Mouse (Mus musculus) cerebellum, adult 18-20 months (tissue): ENCODE results near the gene Arsg.

Source experiments
- DNase-seq, 2 experiments: peaks; one replicate each; pipeline ENCODE4 v3.0.0; 2021

Arsg gene

DNA sequence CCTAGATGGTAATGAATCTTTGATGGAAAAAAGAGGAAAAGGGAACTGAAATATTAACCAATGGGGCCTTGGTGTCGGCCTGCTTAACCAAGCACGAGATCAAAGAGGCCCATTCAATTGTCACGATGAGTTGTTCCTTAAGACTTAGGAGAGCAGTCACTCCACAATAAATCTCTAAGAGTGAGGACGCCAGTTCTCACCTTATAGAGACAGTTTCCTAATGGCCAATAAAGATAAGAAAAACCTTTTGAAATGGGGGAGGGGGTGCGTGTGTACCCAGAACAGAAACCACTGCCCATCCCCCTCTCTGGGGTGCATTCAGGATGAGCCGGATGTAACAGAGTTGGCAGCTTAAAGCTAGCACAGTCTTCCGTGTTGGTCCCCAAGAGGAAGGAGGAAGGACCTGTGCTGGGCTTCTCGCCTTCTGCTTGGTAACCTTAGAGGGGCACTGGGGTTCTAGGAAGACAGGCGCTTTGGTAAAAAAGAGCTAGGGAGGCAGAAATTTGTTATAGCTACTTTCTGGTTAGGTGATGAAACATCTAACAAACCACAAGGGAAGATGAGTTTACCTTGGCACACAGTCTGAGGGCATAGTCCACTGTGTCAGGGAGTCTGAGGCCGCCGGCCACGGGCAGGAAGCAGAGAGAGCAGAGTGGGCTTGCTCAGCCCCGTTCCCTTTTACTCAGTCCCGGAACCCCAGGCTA, 22.7 kb downstream of the Arsg start:
- no peak for DNase-seq

DNA sequence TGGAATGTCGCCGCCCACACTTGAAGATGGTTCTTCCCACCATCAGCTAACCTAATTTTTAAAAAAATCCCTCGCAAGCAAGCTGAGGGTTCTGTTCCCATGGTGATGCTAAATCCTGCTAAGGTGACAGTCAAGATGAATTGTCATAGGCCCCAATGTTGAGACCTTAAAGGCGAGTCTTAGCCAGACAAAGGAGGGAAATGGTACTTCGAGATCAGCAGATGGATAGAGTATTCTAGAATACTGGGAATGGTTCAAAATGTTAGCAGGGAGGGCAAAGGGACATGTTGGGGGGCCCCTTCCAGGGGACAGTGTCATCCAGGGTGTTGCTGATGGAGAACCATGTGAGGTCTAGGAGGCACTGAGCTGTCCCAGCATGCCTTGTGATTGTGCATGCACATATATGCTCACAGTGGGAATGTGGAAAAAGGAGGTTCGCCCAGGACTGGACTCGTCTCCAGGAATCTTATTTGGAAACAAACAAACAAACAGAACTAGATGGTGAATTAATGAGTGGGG, 23.4 kb downstream of the Arsg start:
- DNase-seq, result no peak

DNA sequence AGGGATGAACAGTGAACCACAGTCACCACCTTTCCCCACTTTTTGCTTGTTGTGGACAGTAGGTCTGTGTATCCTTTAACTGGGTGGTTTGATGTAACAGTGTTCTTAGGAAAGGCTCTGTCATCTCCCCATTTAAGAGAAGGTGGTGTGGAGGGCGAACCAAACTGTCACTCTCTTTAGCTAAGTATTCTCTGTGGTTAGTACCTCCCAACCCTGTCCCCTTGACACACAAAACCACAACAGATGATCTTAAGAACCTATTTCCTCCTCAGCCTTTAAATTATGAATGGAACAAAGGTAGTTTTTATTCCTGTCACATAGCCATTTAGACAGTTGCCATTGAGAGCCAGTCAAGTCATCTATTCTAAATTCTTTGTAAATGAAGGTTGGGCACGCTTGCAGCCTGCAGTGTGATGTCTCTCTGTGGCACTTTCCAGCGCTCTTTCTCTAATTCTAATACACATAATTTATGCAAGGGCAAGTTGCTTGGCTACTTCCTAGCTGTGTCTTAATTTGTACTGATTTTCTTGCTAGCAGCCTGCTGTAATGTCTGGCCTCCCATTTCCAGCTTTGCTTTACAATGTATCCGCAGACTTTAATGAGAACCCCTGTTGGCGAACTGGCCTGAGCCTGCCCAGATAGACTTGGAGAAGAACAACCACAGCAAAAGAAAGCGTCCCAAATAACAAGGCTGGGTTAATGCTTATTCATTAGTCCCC, 24.0 kb downstream of the Arsg start:
- no peak for DNase-seq

DNA sequence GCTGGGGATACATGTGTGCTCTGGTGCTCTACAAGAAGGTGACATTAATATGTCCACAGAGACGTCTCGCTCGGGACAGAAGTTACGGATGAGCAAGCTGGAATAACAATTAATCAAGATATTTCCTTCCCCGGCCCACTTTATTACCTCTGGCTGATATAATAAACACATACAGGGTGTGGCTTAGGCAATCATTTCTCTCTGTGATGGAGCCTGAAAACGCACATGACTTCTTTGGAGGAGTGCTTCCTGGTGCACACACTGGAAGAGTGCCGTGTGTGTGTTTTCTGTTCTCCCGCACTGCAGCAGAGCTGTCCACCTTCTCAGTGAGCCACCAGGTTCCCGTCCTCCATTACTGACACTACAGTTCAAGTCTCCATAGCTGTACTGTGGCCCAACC, 24.8 kb downstream of the Arsg start:
- no peak for DNase-seq

DNA sequence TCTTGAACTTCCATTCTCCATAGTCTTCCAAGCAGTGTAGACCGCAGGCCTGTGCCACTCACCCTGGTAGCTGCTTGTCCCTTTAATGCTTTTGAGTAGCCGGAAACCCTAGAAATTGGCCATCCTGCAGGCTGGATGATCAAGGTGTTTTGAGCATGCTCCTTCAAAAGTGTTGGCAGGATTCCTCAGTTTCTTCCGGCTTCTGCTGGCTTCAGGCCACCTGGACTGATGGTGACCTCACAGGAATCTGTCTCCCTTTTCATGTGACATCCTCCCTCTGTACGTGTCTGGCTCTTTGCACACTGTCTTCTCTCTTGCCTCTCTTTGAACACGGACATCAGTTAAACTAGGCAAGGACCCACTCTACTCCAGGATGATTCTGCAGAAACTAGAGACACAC, 27.0 kb downstream of the Arsg start:
- peak; percentile 73 to 77 for DNase-seq

DNA sequence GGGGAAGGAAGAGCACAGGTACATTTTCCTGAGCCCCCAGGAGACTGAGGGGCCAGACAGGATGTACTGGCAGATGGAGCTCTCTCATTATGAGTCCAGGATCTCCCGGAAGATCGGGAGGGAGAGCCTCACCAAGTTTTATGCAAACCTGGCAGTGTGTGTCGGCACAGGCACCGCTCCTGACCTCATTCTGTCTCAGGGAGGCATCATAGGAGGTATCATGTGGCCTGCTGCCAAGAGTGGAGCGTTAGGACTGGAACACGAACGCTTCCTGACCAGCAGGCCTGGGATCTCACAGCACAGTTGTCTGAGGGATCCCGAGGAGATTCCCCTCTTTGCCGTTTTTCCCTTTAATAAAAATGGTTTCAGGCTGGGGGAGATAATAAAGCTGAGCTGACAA, 31.8 kb downstream of the Arsg start:
- peak; percentile 96 to 98 for DNase-seq

DNA sequence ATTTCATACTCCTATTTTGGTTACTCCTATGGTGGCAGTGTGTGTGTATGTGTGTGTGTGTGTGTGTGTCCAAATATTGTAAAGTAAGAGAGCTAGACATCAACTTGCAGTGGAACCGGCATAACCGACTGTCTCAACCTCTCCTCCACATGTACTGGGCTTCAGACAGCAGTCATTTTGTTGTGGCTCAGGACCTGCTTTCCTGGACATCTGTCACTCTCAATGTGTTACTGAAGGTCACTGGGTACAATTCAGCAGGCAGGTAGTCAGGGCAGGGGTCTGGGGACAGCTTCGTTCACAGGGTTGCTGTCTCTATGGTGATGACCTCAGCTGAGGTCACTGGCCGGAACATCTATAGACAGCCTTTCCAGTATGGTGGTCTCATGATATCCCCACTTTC, 32.6 kb downstream of the Arsg start:
- DNase-seq, result peak in 1 of 2 experiments; percentile 37

DNA sequence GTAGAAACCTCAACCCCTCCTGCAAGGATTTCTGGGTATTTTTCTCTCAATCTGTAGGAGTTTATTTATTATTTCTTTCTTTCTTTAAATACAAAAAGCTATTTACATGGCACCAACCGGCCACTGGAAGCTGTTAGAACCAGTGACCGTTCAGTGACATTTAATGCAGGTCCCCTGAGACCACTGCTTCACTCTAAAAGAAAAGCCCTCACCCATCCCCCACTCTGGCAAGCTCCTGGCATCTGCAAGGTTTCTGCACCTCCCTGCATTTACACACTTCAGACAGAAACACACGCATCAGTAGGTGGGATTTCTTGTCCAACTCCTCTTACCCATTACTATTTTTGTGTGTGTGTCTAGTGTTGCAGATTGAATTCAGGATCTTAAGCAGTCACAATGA, 33.9 kb downstream of the Arsg start:
- no peak for DNase-seq

DNA sequence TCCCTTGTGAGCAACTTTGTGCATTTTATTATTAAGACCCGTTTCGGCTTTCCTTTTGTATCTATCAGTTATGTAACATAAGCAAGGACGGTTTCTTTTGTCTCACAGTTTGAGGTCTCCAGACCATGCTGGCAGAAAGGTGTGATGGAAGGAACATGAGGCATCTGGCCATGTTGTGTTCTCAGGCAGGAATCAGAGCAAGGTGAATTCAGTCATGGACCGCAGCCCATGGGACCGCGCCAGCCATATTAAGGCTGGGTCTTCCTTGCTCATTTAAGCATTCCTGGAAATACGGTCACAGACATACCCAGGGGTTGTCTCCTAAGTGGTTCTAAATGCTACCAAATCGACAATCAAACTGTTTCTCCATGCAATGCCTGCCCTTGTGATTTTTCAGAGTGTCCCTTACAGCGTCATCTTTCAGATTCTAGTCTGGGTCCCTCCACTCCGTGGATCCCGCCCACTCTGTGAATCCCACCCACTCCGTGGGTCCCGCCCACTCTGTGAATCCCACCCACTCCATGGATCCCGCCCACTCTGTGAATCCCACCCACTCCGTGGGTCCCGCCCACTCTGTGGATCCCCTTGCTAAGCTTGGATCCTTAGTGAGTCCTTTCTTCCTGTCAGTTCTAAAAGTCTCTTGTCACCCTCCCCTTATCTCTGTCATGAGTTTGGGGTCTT, 40.0 kb downstream of the Arsg start:
- no peak for DNase-seq

DNA sequence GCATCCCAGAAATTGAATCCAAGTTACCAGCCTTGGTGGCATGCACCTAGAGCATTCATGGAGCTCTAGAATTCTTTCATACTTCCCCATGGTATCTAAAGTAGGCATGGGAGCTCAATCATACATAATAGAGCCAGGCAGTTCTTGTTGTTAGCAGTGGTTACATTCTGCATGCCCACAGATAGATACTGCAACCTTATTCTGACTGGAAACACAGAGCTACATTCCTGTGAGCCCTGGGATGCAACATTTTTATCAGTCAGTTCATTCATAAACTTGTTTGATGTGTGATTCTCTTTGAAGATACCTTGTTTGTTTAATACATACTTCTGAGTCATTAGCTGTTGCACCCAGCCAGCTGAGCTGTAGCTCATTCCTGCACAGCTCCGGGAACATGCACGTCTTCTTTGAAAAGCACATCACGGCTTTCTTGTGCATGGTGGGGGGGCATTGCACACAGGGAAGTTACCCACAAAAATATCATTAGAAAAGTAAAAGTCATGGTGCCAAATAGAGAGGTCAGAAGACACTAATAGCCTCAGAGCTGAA, 41.0 kb downstream of the Arsg start:
- DNase-seq, result no peak

DNA sequence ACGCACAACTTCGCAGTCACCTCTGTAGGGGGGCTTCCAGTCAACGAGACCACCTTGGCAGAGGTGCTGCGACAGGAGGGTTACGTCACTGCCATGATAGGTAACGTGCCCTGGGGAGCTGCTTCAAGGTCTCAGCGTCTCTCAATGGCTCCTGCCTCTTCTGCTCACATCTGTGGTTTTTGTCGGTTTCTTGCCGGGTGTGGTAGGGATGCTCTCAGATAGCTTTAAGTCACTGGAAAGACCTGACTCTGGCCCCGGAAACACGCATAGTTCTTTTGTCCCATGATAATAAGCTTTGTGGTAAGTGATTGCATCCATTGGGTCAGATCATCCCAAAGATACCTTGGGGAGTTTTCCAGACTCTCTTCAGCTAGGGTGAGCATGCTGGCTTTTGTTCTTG, 44.2 kb downstream of the Arsg start:
- no peak for DNase-seq

DNA sequence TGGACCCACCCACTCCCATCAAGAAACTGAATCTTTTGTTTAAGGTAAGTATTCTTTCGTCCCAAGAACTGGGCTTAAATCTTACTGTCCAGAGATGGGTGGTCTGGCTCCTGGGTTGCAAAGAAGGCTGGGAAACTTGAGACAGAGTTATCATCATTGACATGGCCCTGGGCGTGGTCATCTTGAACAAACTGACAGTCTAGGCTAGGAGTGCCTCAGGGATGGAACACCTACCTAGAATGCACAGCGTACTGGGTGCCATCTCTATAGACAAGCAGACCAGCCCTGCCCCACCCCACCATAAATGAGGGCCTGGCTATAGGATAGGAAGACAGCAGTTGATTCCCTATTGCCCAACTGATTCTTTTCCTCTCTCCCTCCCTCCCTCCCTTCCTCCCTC, 44.6 kb downstream of the Arsg start:
- DNase-seq, result no peak

DNA sequence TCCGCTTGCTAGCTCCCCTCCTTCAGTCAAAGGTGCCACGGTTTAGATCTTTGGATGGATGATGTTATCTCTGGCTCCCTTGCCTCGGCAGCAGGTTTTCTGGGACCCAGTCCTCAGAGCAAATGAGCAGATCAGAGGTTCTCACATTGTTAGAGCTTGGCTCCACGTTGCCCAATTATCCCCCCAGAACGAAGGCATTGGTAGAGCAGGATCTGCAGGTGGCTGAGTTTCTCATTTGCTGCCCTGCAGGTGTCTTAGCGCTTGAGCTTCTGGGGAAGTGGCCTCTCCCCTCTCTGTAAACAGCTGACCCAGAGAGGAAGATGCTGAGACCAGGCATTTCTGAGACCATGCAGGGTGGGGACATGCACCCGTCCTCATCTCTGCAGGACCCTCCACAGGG, 47.8 kb downstream of the Arsg start:
- DNase-seq, result no peak

DNA sequence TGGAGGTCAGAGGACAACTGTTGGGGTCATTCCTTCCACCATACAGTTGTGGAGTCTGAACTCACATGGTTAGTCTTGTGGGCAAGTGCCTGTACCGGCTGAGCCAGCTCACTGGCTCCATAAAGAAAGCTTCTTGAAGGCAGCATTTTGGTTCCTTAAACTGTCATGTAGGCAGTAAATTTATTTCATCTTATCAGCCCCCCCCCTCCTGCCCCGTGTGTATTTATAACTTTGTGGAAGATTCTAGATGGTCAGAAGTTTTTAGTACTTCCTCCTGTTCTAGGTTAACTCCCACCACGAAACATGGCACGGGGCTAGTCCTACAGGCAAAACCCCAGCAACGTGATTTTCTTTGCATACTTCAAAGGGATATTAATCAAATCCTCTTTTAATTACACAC, 51.7 kb downstream of the Arsg start:
- no peak for DNase-seq

DNA sequence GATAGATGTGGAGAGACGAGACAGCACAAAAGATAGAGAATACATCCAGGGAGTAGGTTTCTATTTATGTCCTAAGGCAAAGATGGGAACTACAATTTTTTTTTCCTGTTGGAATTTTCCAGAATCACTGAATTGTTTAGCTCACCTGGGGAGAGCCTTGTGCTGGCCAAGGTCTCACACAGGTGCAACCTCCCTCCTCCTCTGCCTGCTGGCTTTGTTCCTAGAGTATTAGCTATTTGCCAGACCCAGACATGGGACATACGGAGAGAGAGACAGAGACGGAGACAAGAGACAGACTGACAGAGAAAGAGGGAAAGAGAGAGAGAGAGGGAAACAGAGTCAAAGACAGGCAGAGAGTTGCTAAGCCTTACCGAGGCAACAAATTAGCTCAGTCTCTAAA, 52.4 kb downstream of the Arsg start:
- DNase-seq, result peak; percentile 69 to 83

DNA sequence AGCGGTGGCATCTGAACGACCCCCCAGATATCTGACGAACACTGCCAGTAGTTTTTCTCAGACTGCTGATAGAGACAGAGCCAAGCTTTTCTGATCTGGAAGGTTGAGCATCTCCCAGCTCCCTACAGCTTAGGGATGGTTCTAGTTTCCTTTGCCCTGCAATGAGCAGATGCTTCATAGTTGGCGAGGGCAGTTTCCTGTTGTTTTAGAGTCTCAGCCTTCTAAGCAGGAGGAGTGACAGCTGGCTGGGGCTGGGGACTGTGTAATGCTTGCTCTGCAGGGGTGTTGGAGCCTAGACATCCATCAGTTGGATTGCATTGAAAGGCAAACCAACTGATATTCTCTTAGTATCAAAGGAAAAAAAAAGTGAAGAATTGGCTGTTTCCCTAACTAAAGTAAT, 56.9 kb downstream of the Arsg start:
- peak in 1 of 2 experiments; percentile 40 for DNase-seq

DNA sequence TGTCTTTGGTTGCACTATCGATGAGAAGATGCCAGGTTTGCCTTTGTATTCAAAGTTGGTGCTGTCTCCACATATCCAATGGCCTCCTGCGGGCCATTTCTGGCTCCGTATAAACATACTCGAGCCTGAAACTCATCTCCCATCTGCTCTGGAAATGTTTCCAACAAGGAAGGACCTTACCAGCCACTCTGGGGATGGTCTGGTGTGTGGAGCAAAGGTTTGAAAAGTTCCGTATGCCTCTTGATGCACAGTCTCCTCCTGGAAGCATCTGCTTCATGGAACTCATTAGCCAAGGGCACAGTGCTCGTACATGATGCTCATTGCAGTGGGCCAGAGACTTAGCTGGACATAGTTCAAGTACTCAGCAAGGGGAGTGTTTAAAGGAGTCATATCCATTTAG, 62.8 kb downstream of the Arsg start:
- peak; percentile 69 to 71 for DNase-seq

DNA sequence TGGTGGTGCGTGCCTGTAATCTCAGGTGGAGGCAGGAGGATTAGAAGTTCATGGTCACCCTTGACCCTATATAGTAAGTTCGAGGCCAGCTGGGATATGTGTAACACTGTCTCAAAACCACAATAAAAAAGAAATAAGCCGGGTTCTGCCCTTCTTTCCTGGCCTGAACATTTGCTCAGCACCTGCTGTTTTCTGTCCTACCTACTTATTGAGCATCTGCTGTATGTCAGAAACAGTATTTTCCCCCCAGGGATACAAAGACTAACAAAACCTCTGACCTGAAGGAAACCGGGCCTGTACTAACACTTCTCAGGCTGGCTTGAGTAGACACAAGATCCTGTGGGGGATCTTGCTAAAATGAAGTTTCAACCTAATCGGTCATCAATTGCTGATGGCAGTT, 63.8 kb downstream of the Arsg start:
- no peak for DNase-seq

DNA sequence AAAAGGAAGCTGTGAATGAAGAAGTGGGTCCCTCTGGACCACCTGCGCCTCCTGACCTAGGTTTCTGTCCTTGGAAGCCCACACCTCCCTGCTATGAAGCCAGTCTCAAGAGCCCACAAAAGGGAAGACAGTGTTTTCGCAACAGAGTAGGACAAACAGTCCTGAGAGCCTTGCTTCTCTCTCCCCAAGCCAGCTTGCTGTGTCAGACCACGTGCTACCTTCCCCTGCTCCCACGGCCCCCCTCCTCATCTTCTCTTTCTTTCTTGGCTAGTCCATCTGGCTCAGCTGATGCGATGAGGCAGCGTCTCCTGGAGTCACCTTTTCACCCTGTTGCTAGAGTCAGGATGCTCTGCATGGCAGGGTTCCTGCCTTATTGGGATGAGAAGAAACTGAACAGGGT, 66.1 kb downstream of the Arsg start:
- DNase-seq, result no peak

DNA sequence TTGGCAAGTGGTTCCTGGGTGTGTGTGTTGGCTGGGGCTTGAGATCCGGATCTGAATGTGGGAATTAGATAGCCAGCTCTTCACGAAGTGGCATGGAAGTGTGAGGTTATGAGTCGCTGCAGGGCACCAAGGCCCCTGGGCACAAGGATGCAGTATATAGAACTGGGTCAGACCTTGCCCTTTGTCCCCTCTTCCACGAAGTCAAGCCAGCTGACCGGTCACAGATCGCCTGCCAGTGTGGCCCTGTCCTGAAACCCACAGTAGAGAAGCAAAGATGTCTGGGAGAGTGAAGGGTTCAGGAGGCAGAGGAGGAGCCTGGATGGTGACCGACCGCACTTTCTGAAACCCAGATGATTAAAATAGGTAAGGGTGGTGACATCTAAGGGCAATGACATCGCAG, 70.3 kb downstream of the Arsg start:
- DNase-seq, result no peak

DNA sequence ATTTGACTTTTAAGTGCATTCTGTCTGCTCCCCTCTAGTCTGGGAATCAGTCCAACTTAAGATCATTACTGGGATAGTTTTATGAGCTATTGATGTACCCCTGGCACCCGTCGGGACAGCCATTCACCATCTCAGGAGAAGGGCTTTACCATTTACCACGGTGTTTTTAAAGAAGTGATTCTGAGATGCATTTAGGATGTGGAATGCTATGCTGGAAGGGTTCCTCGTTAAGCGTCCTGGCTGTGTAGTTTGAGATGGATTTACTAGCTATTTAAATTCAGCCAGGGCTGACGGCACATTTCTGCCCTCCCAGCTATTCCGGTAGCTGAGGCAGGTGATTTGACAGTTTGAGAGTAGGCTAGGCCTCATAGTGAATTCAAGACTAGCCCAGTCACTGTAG, 71.3 kb downstream of the Arsg start:
- DNase-seq, result no peak

DNA sequence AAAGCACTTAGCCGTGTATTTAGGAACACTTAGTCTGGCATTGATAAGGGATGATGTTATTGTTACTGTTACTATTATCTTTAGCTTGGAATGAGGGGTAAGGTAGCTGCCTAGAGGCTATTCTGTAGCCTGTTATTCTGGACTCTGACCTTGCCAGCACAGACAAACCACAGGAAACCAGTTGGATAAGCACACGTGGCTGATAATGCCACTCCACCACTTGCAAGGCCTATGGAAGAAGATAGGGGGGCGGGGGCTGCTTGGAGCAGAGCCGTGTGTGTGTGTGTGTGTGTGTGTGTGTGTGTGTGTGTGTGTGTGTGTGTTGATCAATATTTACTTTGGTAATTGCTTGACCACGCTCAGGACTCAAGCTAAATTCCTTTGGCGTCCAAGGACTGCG, 72.1 kb downstream of the Arsg start:
- no peak for DNase-seq

DNA sequence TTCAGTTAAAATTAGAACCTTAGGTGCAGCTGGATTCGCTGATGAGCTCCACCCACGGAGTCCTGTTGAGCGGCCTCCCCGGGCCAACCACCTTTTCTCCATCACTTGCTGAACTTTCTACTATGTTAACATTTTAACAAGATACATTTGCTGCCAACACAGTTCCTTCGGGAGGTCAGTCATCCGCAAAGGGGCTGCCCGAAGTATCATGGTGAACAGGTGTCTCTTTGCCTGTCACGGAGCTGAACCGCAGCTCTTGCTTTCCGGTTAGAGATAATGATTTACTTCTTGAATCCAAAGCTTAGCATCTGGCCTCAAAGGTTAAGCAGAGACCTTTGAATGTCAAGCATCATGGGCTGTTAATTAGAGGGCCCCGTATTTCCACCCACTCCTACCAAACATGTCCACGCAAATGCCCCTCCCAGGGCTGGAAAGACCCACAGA, 72.5 kb downstream of the Arsg start:
- no peak for DNase-seq
